Mouse (Mus musculus) left cerebral cortex, adult 11 months (tissue): Measurements from ENCODE around the gene Dazap2.
"Not testable (repeated sequence)": the region's sequence is repeated elsewhere in the genome, so short reads cannot be mapped to it uniquely, and the experiment has no call there.

Experiments used
- DNase-seq: peaks from one replicate; pipeline ENCODE4 v3.0.0; 2022; ENCODE audit warnings: low spot score

Gene Dazap2

DNA sequence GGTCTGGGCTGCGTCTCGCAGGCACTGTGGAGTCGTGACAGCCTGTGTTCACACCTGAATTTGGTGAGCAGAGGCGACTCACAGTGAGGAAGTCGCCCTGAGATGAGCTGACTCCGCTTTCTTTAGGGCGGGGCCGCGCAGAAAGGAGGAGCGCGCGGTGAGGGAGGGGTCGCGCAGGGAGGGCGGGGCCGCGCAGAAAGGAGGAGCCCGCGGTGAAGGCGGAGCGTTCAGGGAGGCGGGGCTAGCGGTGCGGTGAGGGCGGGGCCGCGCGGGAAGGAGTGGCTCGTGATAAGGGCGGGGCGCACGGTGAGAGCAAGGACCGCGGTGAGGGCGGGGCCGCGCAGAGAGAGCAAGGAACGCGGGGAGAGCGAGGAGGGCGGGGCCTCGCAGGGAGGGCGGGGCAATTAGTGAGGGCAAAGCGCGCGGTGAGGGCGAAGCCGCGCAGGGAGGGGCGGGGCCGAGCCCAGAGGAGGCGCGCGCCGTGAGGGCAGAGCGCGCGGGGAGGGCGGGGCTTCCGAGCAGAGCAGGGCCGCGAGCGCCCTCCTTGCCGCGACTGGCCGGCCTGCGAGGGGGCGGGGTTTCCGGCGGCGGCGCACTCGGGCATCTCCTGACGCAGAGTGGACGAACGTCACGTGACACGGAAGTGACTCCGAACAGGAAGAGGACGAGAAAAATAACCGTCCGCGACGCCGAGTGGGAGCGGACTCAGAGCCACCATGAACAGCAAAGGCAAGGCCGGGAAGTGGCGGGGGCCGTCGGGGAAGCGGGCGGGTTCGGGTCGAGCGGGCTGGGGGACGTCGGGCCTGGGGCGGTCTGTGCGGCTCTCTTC lies at the start of gene Dazap2:
Dazap2 (plus strand) TSS at position 354 of the 829 bp plus-strand sequence.
- DNase-seq: peak; percentile 96

DNA sequence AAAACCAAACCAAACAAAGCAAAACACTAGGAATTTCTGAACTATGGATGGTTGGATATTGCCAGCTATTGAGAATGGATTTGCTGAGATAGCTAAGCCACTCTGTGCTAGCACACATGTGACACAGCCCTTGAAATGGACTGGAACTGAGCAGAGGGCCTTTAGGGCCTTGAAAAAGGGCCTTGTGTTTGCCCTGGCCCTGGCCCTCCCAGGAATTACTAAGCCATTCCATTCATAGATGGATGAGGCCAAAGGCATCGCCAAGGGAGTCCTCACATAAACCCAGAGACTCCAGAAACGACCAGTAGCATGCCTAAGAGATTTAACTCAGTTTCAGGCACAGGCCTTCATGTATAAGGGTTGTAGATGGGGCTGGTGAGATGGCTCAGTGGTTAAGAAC lies 48.6 kb upstream of the Dazap2 start:
- DNase-seq: no peak

DNA sequence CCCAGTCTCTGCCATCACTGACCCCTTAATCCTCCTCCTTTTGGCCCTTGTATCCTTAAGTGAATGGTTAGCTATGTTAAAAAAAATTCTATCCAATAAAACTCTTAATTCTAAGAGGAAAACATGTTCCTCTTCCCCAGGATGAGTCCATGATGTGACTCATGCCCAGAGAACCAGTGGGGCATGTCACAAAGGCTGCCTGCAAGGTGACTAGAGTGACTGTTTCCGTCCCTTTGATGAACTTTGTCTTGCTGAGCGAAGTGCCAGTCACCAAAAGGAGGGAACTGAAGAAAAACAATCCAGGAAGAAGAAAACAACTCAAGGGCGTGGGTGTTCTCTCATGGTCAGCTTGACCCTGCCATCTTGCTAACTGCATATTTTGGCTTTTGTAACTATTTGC lies 45.9 kb upstream of the Dazap2 start:
- DNase-seq: no peak

DNA sequence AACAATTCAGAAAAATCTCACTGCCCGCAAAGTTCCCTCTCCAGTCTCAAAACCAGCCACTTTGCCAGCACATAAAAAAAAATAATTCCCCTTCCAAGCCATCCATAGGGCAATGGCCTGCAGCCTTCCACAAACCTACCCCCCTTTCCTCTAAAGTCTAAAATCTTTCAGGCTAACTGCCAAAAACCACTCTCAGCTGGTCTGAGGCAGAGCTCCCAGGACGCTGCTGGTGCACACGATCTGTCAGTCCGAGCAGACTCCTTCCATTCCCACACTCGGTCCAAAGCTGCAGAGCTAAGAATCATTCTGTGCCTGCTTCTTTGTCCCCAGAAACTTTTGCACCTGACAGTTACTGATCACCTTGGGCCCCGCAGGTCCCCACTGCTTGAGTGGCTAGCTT lies 41.2 kb upstream of the Dazap2 start:
- DNase-seq: no peak

DNA sequence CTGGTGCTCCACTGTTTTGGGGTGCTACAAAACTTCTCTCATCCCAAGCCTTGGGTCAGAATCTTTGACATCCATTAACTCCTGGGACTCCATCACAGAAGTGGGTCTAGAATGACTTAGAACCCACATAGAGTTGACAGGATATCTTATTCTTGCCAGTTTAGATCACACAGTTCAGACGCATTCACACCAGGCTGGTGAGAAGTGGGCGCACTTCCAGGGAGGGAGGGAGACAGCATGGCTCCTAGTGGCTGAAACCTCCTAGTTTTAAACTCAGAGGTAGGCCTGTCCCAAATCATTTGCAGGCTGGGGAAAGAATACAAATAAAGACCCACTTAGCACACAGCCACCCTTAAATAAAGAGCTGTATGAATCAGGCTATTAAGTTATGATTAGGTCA lies 40.8 kb upstream of the Dazap2 start:
- DNase-seq: no peak

DNA sequence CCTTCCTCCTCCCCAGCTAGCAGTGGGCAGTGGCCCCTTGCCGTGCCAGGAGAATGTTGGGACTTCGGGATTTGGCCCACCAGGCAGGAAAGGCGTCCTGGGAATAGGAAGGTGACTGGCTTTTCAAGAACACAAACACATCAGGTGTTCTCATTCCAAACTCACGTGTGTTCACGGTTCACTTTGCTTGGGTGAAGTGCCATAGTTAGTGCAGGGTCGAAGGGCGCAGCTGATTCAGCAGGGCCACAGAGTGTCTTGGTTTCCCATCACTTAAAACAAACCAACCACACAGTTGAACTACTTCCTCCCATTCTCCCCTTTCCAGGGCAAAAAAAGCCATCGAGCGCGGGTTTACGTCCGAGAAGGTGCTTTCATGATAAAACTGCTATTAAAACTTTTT lies 39.8 kb upstream of the Dazap2 start:
- DNase-seq: no peak

DNA sequence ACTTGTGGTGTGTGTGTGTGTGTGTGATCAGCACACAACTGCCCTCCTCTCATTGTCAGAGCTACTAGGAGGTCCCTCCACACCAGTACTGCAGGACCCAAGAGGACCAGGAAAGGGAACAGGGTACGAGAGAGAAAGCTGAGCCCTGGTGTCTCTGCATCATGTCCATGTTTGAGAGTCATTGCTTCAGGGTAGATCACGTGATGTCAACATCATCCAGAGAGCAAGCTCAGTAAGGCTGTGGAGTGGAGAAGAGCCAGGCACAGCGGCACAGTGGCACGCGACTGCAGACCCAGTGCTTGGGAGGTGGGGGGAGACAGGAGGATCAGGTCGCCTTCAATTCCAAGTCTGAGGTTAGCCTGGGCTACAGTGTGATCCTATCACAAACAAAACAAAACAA lies 38.8 kb upstream of the Dazap2 start:
- no peak for DNase-seq

DNA sequence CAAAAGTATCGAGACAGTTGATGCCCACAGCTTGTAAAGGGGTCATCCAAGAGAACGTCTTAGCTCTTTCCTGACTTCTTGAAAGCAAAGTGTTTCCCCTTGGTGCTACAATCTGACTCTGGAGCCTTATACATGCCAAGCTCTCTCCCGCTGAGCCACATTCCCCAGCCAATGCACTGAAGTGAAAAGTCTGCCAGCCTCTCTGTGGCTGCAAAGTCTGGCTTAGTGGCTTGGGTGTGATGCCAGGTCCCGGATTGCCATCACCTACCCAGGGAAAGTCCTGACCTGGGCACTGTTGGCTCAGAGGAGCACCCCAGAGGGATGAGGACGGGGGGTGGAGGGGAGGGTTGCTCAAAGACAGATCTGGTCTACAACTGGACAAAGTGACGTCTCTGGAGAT lies 38.3 kb upstream of the Dazap2 start:
- DNase-seq: no peak

DNA sequence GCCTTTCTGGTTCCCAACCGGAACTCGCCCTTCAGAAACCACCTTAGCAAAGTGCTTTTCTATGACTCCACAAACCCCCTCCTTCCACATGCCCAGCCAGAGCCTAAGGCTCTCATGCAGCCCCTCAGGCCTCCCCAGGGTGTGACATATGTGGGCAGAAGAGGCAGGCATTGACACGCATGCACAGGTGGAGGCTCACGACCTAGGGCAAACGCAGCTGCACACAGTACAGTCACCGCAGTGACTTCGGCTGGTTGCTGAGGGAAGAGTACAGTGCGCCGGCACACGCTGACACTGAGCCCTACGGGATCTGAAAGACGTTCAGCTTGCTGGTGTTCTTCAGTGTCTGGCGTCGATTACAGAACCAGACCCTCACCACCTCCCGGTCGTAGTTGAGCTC lies 37.2 kb upstream of the Dazap2 start:
- no peak for DNase-seq

DNA sequence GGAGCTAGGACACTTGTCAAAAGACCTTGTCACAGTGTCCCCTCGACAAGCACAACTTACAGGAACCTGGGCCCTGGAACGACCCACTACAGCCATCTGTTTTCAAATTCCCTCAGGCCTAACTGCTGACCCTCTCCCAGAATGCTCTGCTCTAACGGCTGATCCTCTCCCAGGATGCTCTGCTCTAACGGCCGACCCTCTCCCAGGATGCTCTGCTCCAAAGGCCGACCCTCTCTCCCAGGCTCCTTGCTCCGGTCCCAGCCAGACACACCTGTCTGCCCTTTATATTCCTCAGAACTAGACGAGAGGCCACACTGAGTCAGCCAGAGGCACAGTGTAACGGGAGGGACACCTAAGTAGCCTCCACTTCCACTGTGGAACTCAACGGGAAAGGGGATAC lies 35.0 kb upstream of the Dazap2 start:
- no peak for DNase-seq

DNA sequence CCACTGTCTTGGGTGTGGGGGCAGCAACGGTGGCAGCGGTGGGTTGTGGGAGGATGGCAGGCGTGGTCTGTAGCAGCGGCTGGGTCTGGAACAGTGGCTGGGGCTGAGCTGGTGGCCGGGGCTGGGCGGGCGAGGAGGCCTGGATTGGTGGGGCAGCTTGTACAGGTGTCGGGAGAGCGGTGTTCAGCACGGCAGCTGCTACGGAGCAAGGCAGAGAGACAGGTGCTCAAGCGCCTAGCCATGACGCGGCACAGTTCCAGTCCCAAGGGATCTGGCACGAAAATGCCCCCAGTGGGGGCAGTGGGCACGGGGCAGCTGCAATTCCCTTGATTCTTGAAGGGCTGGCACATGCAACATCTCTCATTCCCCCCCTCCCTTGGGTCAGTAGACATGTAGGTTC lies 29.2 kb upstream of the Dazap2 start:
- DNase-seq: no peak

DNA sequence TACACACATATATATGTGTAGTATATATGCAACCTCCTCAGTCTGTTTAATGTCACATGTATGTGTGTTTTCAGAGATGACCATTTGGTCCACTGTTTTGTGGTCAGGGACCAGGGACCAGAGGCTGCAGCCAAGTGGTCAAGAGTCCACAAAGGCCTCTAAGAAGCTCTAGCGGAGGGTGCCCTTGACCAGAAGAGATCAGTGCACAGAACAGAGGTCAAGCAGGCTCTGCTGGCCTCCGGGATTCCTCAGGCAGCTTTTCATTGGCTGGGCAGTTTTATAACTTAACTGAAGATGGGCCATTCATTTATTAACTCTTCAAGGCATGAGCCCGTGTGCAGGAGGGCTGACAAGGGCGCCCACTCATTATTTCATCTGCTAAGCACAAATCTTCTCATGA lies 28.0 kb upstream of the Dazap2 start:
- no peak for DNase-seq

DNA sequence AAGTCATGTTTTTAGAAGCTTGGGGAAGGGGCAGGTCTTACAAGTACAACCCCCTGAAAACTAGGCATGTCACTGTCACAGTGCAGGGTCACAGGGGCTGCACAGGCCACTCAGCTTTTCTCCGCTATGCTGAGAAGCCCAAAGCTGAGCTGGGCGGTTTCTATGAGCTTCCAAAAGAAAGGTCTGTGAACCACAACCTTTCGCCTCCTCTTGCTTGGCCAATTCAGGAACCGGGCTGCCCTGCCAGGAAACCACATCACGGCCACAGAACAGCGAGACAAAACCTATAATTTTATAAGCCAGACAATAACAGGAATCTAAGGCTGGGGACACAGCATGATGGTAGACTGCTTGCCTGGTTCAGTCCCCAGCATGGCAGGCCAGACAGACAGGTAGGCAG lies 26.9 kb upstream of the Dazap2 start:
- no peak for DNase-seq

DNA sequence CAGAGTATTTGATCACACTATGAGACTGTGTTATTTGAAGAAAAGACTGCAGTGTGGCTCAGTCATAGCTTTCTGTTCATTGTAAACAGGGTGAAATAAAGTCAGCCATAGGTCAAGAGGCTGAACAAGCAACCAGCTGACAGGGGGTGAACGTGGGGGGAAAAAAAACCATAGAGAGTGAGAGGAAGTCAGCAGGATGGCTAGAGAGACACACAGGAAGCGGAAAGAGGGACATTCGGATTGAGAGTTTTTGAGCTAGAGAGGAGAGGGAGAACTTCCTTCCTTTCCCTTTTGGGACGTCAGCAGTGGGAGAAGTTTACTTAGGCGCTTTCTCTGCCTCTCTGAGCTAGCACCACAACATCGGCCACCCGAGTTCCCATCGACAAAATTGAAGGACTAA lies 24.7 kb upstream of the Dazap2 start:
- no peak for DNase-seq

DNA sequence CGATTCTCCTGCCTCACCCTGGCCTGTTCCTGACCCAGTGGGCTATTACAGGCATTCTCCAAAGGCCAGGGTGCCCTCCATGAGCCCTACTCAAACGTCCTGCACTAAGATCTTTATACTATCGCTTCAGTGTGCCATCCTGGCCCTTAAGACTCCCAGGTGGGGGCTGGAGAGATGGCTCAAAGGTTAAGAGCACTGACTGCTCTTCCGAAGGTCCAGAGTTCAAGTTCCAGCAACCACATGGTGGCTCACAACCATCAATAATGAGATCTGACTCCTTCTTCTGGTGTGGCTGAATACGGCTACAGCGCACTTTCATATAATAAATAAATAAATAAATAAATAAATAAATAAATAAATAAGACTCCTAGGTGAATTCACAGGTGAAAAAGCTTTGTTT lies 22.3 kb upstream of the Dazap2 start:
- no peak for DNase-seq

DNA sequence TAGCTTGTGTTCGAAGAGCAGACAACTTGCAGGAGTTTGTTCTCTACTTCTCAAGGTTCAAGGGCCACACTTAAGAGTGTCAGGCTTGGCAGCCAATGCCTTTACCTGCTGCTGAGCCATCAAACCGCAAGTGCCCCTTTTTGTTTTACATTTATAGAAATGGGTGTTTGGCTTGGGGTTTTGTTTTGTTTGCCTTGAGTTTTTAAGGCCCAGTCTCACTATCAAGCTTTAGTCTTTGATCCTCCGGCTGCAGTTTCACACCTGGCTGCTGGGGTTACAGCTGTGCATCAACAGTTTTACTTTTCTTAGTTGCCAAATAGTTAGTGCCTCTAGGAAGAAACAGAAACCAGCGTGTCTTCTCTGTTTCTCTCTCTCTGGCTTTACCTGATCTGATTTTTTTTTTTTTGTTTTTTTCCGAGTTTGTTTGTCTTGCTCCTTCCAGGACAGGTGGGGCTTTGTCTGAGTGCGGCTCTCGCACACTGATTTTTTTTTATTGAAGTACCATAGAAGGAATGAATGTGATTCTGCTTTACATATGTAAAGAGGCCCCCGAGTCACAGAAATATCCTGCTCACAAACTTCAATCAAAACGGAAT lies 16.8 kb upstream of the Dazap2 start:
- no peak for DNase-seq

DNA sequence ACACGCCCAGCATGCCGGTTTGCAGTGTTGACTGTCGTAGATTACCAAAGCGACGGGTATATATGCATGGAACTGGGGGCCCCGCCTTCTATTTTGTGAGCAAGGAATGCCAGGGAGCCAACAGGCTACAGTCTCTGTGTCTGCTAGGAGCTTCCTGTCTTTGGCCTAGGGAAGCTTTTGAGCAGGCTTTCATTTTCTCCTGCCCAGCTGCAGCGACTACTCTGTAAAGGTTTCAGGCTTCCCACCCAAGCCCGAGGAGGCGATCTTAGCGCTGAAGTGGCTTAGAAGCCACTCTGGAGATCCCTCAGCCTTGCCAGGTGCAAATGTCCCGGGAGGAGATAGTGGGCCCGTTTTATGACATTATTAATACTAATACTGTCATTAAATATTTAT lies 16.3 kb upstream of the Dazap2 start:
- DNase-seq: no peak

DNA sequence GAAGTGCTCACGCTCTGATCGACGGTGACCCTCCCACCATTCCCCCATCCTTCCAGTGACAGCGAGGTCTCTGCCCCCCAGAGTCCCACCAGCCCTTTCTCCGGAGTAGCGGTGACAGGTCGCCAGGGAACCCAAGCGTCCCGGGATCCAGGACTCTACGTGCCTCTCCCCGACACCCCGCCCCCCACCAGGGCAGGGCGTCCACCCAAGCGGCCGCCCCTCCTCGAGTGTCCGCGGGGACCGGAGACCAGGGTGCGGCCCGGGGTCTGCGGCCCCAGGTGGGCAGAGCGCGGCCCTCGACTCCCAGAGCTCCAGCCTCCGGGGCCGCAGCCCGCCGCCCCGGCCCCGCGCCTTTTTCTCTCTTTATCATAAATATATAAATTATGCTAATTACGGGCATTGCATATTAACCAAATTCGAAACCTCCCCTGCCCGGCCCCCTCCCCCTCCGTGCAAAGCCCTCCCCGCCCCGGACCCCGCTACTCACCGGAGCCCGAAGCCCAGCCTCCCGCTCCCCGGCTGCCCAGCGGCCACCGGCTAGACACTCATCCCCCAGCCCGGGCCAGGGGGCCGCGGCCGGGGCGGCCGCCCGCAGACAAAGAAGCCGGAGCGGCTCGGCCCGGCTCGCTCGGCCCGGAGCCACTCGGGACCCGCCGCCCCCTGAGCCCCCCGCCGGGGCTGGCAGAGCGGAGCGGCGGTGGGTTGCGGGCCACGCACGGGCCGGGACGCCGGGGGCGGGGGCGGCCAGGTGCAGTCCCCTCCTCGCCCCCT lies 15.7 kb upstream of the Dazap2 start, which contains the start of gene Pou6f1:
Pou6f1 (minus strand) TSS at position 709 of the 771 bp plus-strand sequence.
- DNase-seq: peak; percentile 18

DNA sequence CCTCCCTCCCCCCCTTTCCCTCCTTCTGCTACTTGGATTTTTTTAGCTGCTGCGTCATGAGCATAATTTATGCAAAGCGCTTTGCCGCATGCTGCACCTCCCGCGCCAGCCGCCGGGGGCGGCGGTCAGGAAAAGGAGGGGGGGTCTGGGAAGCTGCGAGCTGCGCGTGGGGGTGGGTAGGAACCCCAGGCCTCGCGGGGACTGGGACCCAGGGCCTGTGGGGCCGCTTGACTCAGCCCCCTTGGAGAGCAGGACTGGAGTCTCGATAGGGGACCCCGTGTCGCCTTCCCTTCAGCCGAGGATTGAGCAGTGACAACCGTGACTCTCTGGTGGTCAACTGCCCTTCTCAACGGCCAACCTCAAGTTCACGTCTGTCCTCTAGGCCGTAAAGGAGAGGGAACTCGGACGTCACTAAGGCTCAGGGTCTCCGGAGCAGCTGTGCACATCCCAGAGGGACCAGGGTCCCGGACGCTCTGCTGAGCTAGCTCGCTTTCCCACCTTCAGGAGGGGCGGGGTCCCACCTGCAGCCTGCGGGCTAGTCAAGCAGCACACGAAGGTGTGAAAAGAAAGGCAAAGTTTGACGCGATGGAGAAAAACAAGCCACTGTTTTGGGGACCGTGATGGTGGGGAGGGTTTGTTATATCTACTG lies 15.0 kb upstream of the Dazap2 start:
- peak; percentile 43 for DNase-seq

DNA sequence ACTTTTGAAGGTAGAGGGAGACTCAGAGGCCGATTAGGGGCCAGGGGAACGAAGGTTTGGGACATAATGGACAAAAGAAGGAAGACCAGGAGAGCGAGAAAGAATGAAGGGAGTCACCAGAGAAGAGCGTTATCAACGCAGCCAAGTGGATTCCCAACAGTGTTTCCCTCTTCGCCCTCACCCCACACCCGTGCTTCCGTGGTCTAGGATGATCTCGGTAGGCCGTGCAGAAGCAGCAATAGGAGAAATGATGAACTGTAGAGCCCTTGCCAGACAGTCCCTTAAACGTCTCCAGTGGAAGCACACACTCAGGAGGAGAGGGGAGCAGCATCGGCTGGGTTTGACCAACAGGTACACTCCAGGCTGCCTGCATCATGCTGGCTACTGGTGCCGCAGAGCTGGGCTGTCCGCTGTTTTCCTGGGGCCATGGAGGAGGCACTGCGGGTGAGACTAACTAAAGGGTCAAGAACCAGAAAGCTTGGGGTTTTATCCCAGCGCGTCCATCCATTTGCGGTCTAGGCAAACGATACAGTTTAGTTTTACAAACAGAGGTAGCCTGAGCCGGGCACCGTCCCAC lies 14.4 kb upstream of the Dazap2 start:
- DNase-seq: no peak

DNA sequence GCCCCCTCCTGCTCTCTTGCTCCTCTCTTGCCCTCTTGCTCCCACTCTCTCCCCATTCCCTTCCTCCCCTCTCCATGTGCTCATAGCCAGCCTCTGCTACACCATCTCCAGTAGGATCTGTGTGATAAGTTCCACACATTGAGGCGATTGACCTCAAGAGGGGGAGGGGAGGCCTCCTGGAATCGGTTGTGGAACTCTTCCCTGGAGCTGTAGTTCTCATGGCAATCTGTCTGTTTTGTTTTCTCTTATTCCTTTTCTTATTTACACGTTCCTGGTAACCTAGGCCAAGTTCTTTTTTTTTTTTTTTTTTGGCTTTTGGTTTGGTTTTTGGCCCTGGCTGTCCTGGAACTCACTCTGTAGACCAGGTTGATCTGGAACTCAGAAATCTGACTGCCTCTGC lies 13.5 kb upstream of the Dazap2 start:
- DNase-seq: no peak

DNA sequence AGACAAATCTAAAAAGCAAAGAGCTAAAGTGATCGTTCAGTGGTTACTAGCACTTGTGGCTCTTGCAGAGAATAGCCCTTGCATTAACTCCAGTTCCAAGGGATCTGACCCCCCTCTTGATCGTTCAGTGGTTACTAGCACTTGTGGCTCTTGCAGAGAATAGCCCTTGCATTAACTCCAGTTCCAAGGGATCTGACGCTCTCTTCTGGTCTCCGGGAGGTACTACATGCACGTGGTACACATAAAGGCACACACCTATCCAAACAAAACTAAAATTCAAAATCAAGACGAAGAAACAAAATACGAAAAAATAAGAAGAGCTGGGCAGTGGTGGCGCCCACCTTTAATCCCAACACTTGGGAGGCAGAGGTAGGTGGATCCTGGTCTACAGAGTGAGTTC lies 8.5 kb upstream of the Dazap2 start:
- not testable (repeated sequence) for DNase-seq
